ENCODE assay signal across 9 mouse cellular contexts in genomic region chr10:88376770-88377169, GRCm38 (mm10). TPM values are rescaled to one million over a fixed set of nuclear protein-coding genes. Genes with fewer than 3 reads are reported as not detected.
DNase-seq lines count a peak whose midpoint lies in the region; ATAC-seq lines count a peak whose summit lies in the region.
"Had no signal": no experiment of that assay in that cellular context is flagged by ENCODE, and none has a peak within 500 bp of the region (broad histone marks: within the 10 kb centered on the region; RNA-seq: fewer than 3 reads in every experiment).

No protein-coding gene starts in this region.

- WGBS in liver, embryonic 11.5 days, result 9% methylated on average over 11 of the region's 11 CpGs

- DNase-seq in 3T3-L1 (ENCODE audit: low read depth, low spot score), result peak; percentile 94
- peak; percentile 79 for DNase-seq in T-cell, adult 2 months (ENCODE audit: low spot score)
- peak; percentile 92 to 95 for DNase-seq in cerebellum, postnatal 25 days
- peak; percentile 95 for DNase-seq in gastrocnemius, adult 18-20 months (ENCODE audit: low spot score)
- DNase-seq in kidney, adult 8-10 months, result peak; percentile 75 to 90
- DNase-seq in liver, embryonic 11.5 days (ENCODE audit: low spot score), result peak; percentile 80
- peak; percentile 68 for DNase-seq in ovary, adult 18-20 months (ENCODE audit: low spot score)
- DNase-seq in thymus, postnatal 0 days (ENCODE audit: low spot score), result peak; percentile 85

- no peaks in the 10 kb centered on the region for H3K36me3 ChIP-seq in liver, embryonic 11.5 days (ENCODE audit: control insufficient read depth, insufficient read depth, low read length)
- H3K36me3 ChIP-seq: limb, embryonic 13.5 days had no signal

- no peak for ATAC-seq in liver, embryonic 11.5 days (replicated peaks; ENCODE audit: low FRiP score)

- no peaks in the 10 kb centered on the region for H3K9me3 ChIP-seq in liver, embryonic 11.5 days (ENCODE audit: control insufficient read depth, low read length)
- H3K9me3 ChIP-seq: limb, embryonic 13.5 days had no signal

- H3K9ac ChIP-seq in liver, embryonic 11.5 days (ENCODE audit: low read depth, low read length), result no peak overlapping the region
- H3K9ac ChIP-seq: limb, embryonic 13.5 days had no signal

- no peak overlapping the region for H3K4me3 ChIP-seq in liver, embryonic 11.5 days (ENCODE audit: low read depth, low read length)
- H3K4me3 ChIP-seq: limb, embryonic 13.5 days had no signal

- no peak overlapping the region for H3K27ac ChIP-seq in liver, embryonic 11.5 days (ENCODE audit: low read depth, low read length)
- H3K27ac ChIP-seq: limb, embryonic 13.5 days had no signal

- no peaks in the 10 kb centered on the region for H3K27me3 ChIP-seq in liver, embryonic 11.5 days (replicated peaks; ENCODE audit: control insufficient read depth, insufficient read depth, low read length)
- H3K27me3 ChIP-seq: limb, embryonic 13.5 days had no signal

- H3K4me1 ChIP-seq in liver, embryonic 11.5 days (replicated peaks; ENCODE audit: control insufficient read depth, insufficient read depth, low read length), result peaks cover 16% of the 10 kb centered on the region

- H3K4me2 ChIP-seq in liver, embryonic 11.5 days, result peak overlapping the region; percentile 27; the same call in 1 of the 2 replicates
- H3K4me2 ChIP-seq: limb, embryonic 13.5 days had no signal

RNA-seq across cellular contexts. Expression of gene Dram1, which starts 2.1 kb away (rescaled TPM):
- 1 to 10 TPM; 1.4 to 2.9 TPM for total RNA-seq in gastrocnemius, adult 18-20 months (2021)
- 0.99 and 1.0 TPM in 2 replicates for polyA plus RNA-seq in liver, embryonic 11.5 days (2014; fragmentation: Nextera tagmentation; extraction: Ambion mirVana)
- 8.6 and 9.8 TPM in 2 replicates for polyA plus RNA-seq in thymus, postnatal 0 days (2015; fragmentation: Nextera tagmentation; extraction: Ambion mirVana)

RNA-seq across cellular contexts. Expression of gene Gnptab, which starts 2.2 kb away (rescaled TPM):
- total RNA-seq in gastrocnemius, adult 18-20 months (2021), result 10 to 100 TPM; 18.8 to 19.9 TPM
- polyA plus RNA-seq in liver, embryonic 11.5 days (2014; fragmentation: Nextera tagmentation; extraction: Ambion mirVana), result 10.1 and 11.4 TPM in 2 replicates
- 8.6 and 9.6 TPM in 2 replicates for polyA plus RNA-seq in thymus, postnatal 0 days (2015; fragmentation: Nextera tagmentation; extraction: Ambion mirVana)
